Mouse (Mus musculus): ENCODE results near the gene Cpt1a. TPM values are rescaled to one million over a fixed set of nuclear protein-coding genes. Genes with fewer than 3 reads are reported as not detected.
A peak's percentile ranks its signal among the peaks of the same experiment; 100 is the strongest.

Cpt1a gene
- total RNA-seq, 2 experiments from 2014 or later, result 20.6 to 27.8 TPM

DNA sequence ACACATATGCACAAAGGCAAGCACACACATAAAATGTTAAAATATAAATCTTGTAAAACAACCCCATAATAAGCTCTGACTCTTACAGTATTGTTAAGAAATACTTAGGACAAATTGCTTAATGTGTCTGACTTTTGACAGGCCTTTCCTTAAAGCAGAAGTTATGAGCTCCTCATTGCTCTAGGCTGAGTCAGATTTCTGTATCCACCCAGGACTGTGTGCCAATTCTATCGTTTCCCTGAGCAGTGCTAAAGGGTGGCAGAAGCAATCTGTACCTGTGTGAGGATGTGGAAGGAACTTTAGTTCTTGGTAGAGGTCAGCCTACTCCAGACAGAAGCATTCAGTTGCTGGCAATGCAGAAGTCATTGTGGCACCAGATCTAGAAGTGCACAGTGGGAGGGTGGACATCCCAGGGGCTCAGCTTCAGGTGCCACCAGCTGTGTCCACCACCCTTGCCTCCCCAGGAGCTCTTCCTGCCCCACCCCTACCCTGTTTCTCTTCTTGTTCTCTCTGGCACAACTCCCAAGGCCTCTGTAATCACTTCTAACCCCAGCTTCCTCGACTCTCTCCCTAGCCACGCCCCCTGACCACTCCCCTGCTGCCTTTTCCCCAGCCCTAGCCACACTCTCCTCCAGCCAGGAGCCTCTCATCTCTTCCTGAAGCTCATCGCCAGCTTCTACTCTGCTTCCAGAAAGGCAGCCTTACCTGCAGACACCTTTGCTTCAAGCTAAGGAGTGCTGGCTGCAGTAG, 55.0 kb downstream of the Cpt1a start:
- intact Hi-C loops (cut with DNase I), result no loop called here
- TF ChIP-seq CTCF (IDR thresholded peaks at IDR 0.05), result no peak

DNA sequence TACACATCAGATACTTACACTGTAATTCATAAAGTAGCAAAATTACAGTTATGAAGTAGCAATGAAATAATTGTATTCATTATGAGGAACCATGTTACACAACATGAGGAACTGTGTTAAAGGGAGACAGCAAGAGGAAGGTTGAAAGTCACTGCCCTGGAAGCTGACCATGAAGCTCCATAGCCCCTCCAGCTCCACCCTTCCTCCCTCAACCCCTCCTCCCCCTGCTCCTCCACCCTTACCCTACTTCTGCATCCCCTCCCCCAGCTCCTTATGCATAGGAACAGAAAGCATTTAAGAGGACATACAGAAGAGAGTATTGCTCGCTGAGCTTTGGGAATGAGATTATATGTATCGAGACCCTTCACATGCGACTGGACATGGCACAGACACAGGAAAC, 56.5 kb downstream of the Cpt1a start:
- intact Hi-C loops (cut with DNase I), result no loop called here
- no peak overlapping the region for H3K4me3 ChIP-seq
- no peak overlapping the region for H3K27ac ChIP-seq
- TF ChIP-seq CTCF (IDR thresholded peaks at IDR 0.05), result no peak
- DNase-seq (ENCODE audit: extremely low spot score in 1 of 2, low spot score in 2 of 2), result no peak

More for the DNA sequence above, 55.0 kb downstream of the Cpt1a start:
- Histone ChIP-seq H3K4me3 (no peak overlapping the region), H3K27ac (no peak overlapping the region)
- DNase-seq (ENCODE audit: extremely low spot score in 1 of 2, low spot score in 2 of 2), result no peak

DNA sequence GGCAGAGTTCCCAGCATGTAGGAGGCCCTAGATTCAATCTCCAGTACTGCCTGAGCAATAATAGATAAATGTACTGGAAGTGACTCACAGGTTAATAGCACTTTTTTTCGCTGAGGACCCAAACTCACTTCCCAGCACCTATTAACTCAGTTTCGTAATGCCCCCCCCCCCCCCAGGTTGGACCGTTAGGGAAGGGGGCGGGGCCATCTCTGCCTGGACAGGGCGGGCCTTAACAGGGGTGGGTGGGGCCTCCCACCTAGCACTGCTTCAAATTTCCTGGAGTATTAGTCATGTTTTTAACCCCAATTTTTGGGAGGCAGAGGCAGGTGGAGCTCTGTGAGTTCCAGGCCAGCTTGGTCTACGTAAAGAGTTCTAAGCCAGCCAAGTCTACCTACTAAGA, 65.9 kb downstream of the Cpt1a start:
- no peak overlapping the region for H3K27ac ChIP-seq
- TF ChIP-seq CTCF (IDR thresholded peaks at IDR 0.05), result no peak
- intact Hi-C loops (cut with DNase I), result loop anchor here (5.0 to 10.0 kb wide), 2 partner anchors 189 to 337 kb away; partner anchors contain the start of gene Ppp6r3

DNA sequence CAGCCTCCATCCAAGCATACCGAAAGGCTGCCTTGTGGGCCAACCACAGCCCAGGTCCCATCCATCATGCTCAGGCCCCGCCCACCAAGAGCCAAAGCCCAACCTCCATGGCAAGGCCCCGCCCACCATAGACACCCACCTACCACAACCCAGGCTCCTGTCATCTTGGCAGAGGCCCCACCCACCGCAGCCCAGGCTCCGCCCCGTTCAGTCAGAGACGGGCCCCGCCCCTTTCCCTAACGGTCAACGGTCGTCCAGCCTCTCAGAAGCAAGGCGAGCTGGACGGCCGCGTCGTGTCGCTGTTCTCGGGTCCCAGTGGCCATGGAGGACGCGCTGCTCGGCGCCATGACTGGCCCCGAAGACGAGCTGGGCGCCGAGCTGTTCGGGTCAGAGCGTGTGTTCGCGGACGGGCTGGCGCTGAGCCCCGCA, 66.5 kb downstream of the Cpt1a start, which contains the start of gene Tesmin:
Gene Tesmin (plus strand): TSS at position 229 of the 429 bp plus-strand sequence.
- TF ChIP-seq CTCF (IDR thresholded peaks at IDR 0.05), result no peak
- H3K4me3 ChIP-seq, result peak within 1 kb of the TSS; percentile 52
- peak; percentile 62 to 70 for DNase-seq (ENCODE audit: extremely low spot score in 1 of 2, low spot score in 2 of 2)
- peak within 1 kb of the TSS; percentile 28; the same call in 1 of the 2 replicates for H3K27ac ChIP-seq
- intact Hi-C loops (cut with DNase I), result loop anchor here (1.0 to 10.0 kb wide), 3 partner anchors 63 to 336 kb away; partner anchors contain the start of gene Ppp6r3

More for the DNA sequence above, 65.9 kb downstream of the Cpt1a start:
- no peak overlapping the region for H3K4me3 ChIP-seq
- no peak for DNase-seq (ENCODE audit: extremely low spot score in 1 of 2, low spot score in 2 of 2)

DNA sequence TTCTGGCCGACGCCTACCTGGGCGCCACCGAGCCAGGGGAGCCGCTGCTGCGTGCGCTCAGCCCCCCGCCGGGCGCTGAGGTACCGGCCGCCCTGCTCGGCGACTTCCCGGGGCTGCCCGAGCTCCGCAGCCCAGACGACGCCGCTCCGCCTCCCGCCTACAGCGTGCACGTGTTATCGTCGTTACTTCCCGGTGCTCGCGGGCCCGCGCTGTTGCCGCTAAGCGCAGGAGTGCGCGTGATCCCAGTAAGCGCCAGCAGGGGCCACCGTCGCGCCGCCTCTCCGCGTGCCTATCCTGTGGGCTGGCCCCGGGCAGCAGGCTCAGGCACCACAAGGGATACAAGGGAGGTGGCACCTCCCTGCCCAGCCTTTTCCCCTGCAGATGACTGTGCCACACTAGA, 67.0 kb downstream of the Cpt1a start:
- Histone ChIP-seq H3K4me3 (peak overlapping the region; percentile 52), H3K27ac (peak overlapping the region; percentile 28; the same call in 1 of the 2 replicates)
- intact Hi-C loops (cut with DNase I), result loop anchor here (1.0 to 10.0 kb wide), 3 partner anchors 62 to 336 kb away; partner anchors contain the start of gene Ppp6r3
- peak; percentile 72 for TF ChIP-seq CTCF (IDR thresholded peaks at IDR 0.05)
- peak; percentile 86 to 90 for DNase-seq (ENCODE audit: extremely low spot score in 1 of 2, low spot score in 2 of 2)

DNA sequence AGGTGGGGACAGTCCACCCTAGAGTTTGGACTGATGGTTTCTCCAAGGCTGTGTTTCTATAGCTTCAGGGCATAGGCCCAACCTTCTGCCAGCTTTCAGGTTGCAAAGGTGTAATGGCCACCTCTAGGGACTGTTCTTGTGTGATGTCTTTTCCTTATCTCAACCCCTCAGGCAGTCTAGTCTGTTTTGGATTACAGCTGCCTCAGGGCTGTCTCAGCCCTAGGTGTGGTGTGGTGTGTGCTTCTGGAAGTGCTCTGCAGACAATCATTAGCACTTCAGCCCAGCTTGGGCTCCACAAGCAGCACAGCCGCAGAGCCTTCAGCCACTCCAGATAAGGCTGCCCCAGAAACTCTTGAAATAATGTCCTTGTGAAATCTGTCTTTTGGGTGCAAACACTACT, 70.2 kb downstream of the Cpt1a start:
- intact Hi-C loops (cut with DNase I), result loop anchor here (5.0 kb wide), 1 partner anchor 45 kb away; no protein-coding TSS in a partner anchor
- no peak overlapping the region for H3K27ac ChIP-seq
- no peak for TF ChIP-seq CTCF (IDR thresholded peaks at IDR 0.05)
- no peak for DNase-seq (ENCODE audit: extremely low spot score in 1 of 2, low spot score in 2 of 2)
- no peak overlapping the region for H3K4me3 ChIP-seq

DNA sequence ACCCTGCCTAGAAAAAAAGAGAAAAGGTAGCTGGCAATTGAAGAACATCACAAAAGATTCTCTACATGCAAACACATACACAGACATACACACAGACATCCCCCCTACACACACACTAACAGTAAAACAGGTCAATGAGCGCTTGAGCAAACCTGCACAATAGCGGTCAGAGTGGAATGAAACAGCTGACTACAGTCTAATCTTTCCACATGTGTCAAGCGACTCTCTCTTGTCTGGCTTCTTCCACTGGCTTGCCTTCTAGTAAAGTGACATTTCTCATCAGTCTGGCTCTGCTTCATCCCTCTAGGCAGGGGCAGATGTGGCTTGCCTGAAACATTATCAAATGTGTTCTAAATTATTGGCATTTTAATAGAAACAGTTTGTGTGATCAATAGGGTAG, 72.1 kb downstream of the Cpt1a start:
- intact Hi-C loops (cut with DNase I), result loop anchor here (5.0 kb wide), 1 partner anchor 43 kb away; no protein-coding TSS in a partner anchor

DNA sequence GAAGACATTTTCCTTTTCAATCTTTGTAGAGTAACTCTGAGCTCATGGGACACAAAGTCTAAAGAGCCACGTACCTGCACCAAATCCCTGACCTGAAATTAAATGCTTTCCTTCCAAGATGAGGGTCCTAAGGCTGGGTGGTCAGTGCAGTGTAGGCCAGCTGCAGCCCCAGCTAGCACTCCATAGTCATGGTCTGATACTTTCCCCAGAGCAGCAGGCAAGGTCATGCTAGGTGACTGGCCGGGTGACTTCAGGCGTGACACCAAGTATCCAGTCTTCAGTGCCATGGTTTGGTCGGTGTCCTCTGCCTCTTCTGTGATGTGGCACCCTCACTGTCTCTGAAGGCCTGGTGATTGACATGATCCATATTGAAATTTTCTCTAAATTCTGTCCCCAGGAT, 77.9 kb downstream of the Cpt1a start:
- intact Hi-C loops (cut with DNase I), result no loop called here
- H3K4me3 ChIP-seq, result no peak overlapping the region
- H3K27ac ChIP-seq, result no peak overlapping the region
- DNase-seq (ENCODE audit: extremely low spot score in 1 of 2, low spot score in 2 of 2), result no peak
- TF ChIP-seq CTCF (IDR thresholded peaks at IDR 0.05), result no peak

More for the DNA sequence above, 72.1 kb downstream of the Cpt1a start:
- TF ChIP-seq CTCF (IDR thresholded peaks at IDR 0.05), result no peak
- no peak for DNase-seq (ENCODE audit: extremely low spot score in 1 of 2, low spot score in 2 of 2)
- H3K27ac ChIP-seq, result no peak overlapping the region
- H3K4me3 ChIP-seq, result no peak overlapping the region

DNA sequence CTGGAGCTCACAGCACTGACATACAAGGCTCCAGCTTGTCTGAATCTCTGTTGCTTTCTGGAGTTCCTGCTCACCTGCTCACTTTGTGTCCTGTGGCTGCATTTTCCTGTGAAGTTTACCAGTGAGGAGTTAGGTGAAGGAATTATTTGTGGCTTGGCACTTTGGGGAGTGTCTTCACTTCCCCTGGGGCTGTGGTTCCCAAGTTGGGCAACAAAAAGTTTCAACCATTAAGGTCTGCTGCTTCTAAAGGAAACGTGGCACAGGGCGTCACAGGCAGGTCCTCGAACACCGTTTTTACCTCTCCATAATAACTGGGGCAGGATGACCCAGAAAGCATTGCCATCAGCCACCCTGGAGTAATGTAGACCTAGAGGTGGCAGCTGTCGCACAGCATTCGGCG, 79.4 kb downstream of the Cpt1a start:
- TF ChIP-seq CTCF (IDR thresholded peaks at IDR 0.05), result no peak
- Histone ChIP-seq H3K27ac (no peak overlapping the region), H3K4me3 (no peak overlapping the region)
- DNase-seq (ENCODE audit: extremely low spot score in 1 of 2, low spot score in 2 of 2), result no peak
- intact Hi-C loops (cut with DNase I), result no loop called here

DNA sequence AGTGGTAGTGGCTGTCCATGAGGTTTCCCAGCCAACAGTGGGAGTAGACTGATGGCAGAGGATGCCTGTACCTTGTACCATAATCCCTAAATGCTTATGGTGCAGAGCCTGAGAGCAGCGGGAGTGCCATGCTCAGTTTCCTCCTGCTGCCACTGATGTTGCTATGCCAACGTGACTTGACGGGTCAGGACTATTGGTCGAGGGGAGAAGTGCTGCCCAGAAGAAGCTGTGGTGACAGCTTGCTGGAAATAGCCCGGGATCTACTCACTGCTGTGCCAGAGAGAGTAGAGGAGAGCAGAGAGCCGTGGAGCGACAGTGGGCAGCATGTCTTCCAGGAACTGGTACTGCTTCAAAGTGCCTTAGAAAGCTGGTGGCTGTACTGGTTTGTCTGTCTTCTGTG, 79.8 kb downstream of the Cpt1a start:
- intact Hi-C loops (cut with DNase I), result no loop called here
- Histone ChIP-seq H3K4me3 (no peak overlapping the region), H3K27ac (no peak overlapping the region)
- no peak for DNase-seq (ENCODE audit: extremely low spot score in 1 of 2, low spot score in 2 of 2)
- TF ChIP-seq CTCF (IDR thresholded peaks at IDR 0.05), result no peak

DNA sequence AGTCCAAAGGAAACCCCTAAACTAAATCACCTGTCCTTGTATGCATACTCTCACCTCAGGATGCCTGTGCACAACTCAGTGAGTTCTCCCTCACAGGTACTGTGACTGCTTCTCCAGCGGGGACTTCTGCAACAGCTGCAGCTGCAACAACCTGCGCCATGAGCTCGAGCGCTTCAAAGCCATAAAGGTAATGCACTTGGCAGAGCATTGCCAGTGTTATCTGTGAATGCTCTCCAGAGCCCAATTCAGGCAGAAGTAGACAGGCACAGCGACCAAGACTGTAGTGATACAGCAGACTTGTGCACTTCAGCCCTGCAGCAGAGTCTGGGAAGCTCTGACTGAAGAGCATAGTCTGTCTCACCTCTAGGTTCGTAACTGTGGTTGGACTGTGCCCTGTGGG, 80.3 kb downstream of the Cpt1a start:
- no peak for DNase-seq (ENCODE audit: extremely low spot score in 1 of 2, low spot score in 2 of 2)
- intact Hi-C loops (cut with DNase I), result no loop called here
- no peak overlapping the region for H3K27ac ChIP-seq
- TF ChIP-seq CTCF (IDR thresholded peaks at IDR 0.05), result no peak
- H3K4me3 ChIP-seq, result no peak overlapping the region

DNA sequence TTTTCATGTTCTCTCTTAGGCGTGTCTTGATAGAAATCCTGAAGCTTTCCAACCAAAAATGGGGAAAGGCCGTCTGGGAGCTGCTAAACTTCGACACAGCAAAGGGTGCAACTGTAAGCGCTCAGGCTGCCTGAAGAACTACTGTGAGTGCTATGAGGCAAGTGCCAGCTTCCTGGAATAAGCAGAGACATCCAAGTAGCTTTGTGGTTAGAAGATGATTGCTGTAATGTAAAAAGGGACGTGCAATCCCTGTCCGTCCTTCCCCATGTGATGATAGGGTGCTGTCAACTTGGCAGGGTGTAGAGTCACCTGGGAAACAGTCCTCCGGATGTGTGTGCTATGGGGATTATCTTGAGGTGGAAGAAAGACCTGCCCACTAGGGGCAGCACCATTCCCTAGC, 81.9 kb downstream of the Cpt1a start:
- Histone ChIP-seq H3K27ac (no peak overlapping the region), H3K4me3 (no peak overlapping the region)
- no peak for TF ChIP-seq CTCF (IDR thresholded peaks at IDR 0.05)
- intact Hi-C loops (cut with DNase I), result no loop called here
- no peak for DNase-seq (ENCODE audit: extremely low spot score in 1 of 2, low spot score in 2 of 2)

All from left cerebral cortex, adult 2 months (tissue).